Mouse (Mus musculus) E14TG2a.4 (cell line): Measurements from ENCODE around the gene Zfp651.

ENCODE experiments used
- CTCF ChIP-seq: conservative IDR thresholded peaks from 2 replicates; pipeline ENCODE4 v1.5.1; 2014; ENCODE audit warnings: low read length
- NANOG ChIP-seq: IDR thresholded peaks from 2 replicates; pipeline ENCODE4 v1.6.1; 2014; ENCODE audit warnings: borderline replicate concordance, low read length, mixed read lengths
- POU5F1 ChIP-seq: IDR thresholded peaks from 2 replicates; pipeline ENCODE4 v1.6.1; 2014; ENCODE audit warnings: low read length, borderline replicate concordance

DNA sequence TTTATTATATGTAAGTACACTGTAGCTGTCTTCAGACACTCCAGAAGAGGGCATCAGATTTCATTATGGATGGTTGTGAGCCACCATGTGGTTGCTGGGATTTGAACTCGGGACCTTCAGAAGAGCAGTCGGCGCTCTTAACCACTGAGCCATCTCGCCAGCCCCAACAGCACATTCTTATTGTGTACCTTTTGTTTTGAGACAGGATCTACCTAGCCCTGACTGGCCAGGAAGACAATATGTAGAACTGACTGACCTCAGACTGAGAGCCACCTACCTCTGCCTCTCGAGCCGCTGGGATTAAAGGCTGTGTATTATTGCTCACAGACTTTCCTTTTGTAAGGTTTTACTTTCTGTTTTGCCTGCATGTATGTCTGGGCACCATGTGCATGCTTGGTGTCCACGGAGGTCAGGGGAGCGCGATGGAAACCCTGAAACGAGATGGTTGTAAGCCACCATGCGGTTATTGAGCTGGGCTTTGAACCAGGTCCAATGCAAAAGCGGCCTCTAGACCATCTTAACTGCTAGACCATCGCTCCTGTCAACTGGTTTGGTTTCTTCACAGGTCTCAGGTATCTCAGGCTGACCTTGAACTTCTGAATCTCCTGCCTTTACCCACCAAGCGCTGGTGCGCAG is 40.9 kb upstream of the Zfp651 start:
- TF ChIP-seq CTCF (no peak), POU5F1 (no peak), NANOG (no peak)
